Mouse (Mus musculus): ENCODE data around the gene Sema5b. TPM values are rescaled to one million over a fixed set of nuclear protein-coding genes. Genes with fewer than 3 reads are reported as not detected.

Gene Sema5b
- total RNA-seq, 1 experiment, result 6.4 TPM

- no peak overlapping the region for H3K4me3 ChIP-seq (ENCODE audit: insufficient read depth in 1 of 2, low read depth in 1 of 2, low read length in 2 of 2, poor library complexity in 1 of 2, severe bottlenecking in 1 of 2)
- in situ Hi-C loops (cut with MboI; ENCODE audit: low sequenced_read_pairs in 2 of 2, unreplicated experiment in 2 of 2), result no loop called here
- no peak overlapping the region for H3K27ac ChIP-seq (ENCODE audit: insufficient read depth, low read depth, low read length, poor library complexity, severe bottlenecking)
- DNase-seq (ENCODE audit: low read depth, low spot score), result no peak
- H3K9ac ChIP-seq (ENCODE audit: insufficient read depth, low read depth, low read length, poor library complexity, severe bottlenecking), result no peak overlapping the region
- peaks cover 15 to 27% of the 10 kb centered on the region in 2 experiments for H3K4me1 ChIP-seq (ENCODE audit: control insufficient read depth in 2 of 2, insufficient read depth in 2 of 2, low read length in 2 of 2, poor library complexity in 1 of 2)
- no peaks in the 10 kb centered on the region for H3K9me3 ChIP-seq (ENCODE audit: control insufficient read depth, insufficient read depth, low read depth, low read length)
- TF ChIP-seq MAFK (IDR thresholded peaks at IDR 0.05; ENCODE audit: insufficient read depth, low read depth, low read length), result no peak
- TF ChIP-seq CHD2 (IDR thresholded peaks at IDR 0.05; ENCODE audit: low read depth, low read length), result no peak
- no peak for TF ChIP-seq HCFC1 (IDR thresholded peaks at IDR 0.05; ENCODE audit: borderline replicate concordance, insufficient read depth, low read length)
- no peak for TF ChIP-seq ZC3H11A (IDR thresholded peaks at IDR 0.05; ENCODE audit: borderline replicate concordance, low read depth, low read length)
- TF ChIP-seq ZNF384 (IDR thresholded peaks at IDR 0.05; ENCODE audit: low read depth, low read length), result no peak
- no peaks in the 10 kb centered on the region for H3K36me3 ChIP-seq (ENCODE audit: control insufficient read depth, insufficient read depth, low read length, poor library complexity, severe bottlenecking)
Observed at GRCm38 (mm10) chr16:35597991-35598390, 57.0 kb downstream of the Sema5b start.

GRCm38 (mm10) chr16:35598802-35599201 lies 57.9 kb downstream of the Sema5b start:
- TF ChIP-seq MAFK (IDR thresholded peaks at IDR 0.05; ENCODE audit: insufficient read depth, low read depth, low read length) (no peak), CHD2 (IDR thresholded peaks at IDR 0.05; ENCODE audit: low read depth, low read length) (no peak), ZC3H11A (IDR thresholded peaks at IDR 0.05; ENCODE audit: borderline replicate concordance, low read depth, low read length) (no peak), ZNF384 (IDR thresholded peaks at IDR 0.05; ENCODE audit: low read depth, low read length) (no peak), HCFC1 (IDR thresholded peaks at IDR 0.05; ENCODE audit: borderline replicate concordance, insufficient read depth, low read length) (no peak)
- Histone ChIP-seq H3K9ac (ENCODE audit: insufficient read depth, low read depth, low read length, poor library complexity, severe bottlenecking) (no peak overlapping the region), H3K36me3 (ENCODE audit: control insufficient read depth, insufficient read depth, low read length, poor library complexity, severe bottlenecking) (no peaks in the 10 kb centered on the region), H3K4me3 (ENCODE audit: insufficient read depth in 1 of 2, low read depth in 1 of 2, low read length in 2 of 2, poor library complexity in 1 of 2, severe bottlenecking in 1 of 2) (no peak overlapping the region), H3K4me1 (ENCODE audit: control insufficient read depth in 2 of 2, insufficient read depth in 2 of 2, low read length in 2 of 2, poor library complexity in 1 of 2) (peaks cover 17 to 29% of the 10 kb centered on the region in 2 experiments), H3K9me3 (ENCODE audit: control insufficient read depth, insufficient read depth, low read depth, low read length) (no peaks in the 10 kb centered on the region), H3K27ac (ENCODE audit: insufficient read depth, low read depth, low read length, poor library complexity, severe bottlenecking) (no peak overlapping the region)
- in situ Hi-C loops (cut with MboI; ENCODE audit: low sequenced_read_pairs in 2 of 2, unreplicated experiment in 2 of 2), result no loop called here
- DNase-seq (ENCODE audit: low read depth, low spot score), result no peak

- in situ Hi-C loops (cut with MboI; ENCODE audit: low sequenced_read_pairs in 2 of 2, unreplicated experiment in 2 of 2), result no loop called here
Observed at GRCm38 (mm10) chr16:35600282-35600681, 59.3 kb downstream of the Sema5b start.

GRCm38 (mm10) chr16:35601426-35601825 lies 60.5 kb downstream of the Sema5b start:
- Histone ChIP-seq H3K9me3 (ENCODE audit: control insufficient read depth, insufficient read depth, low read depth, low read length) (no peaks in the 10 kb centered on the region), H3K9ac (ENCODE audit: insufficient read depth, low read depth, low read length, poor library complexity, severe bottlenecking) (no peak overlapping the region), H3K4me3 (ENCODE audit: insufficient read depth in 1 of 2, low read depth in 1 of 2, low read length in 2 of 2, poor library complexity in 1 of 2, severe bottlenecking in 1 of 2) (no peak overlapping the region), H3K36me3 (ENCODE audit: control insufficient read depth, insufficient read depth, low read length, poor library complexity, severe bottlenecking) (no peaks in the 10 kb centered on the region), H3K27ac (ENCODE audit: insufficient read depth, low read depth, low read length, poor library complexity, severe bottlenecking) (no peak overlapping the region), H3K4me1 (ENCODE audit: control insufficient read depth in 2 of 2, insufficient read depth in 2 of 2, low read length in 2 of 2, poor library complexity in 1 of 2) (peaks cover 21 to 29% of the 10 kb centered on the region in 2 experiments)
- no peak for DNase-seq (ENCODE audit: low read depth, low spot score)
- TF ChIP-seq MAFK (IDR thresholded peaks at IDR 0.05; ENCODE audit: insufficient read depth, low read depth, low read length) (no peak), ZC3H11A (IDR thresholded peaks at IDR 0.05; ENCODE audit: borderline replicate concordance, low read depth, low read length) (no peak), ZNF384 (IDR thresholded peaks at IDR 0.05; ENCODE audit: low read depth, low read length) (no peak), CHD2 (IDR thresholded peaks at IDR 0.05; ENCODE audit: low read depth, low read length) (no peak), HCFC1 (IDR thresholded peaks at IDR 0.05; ENCODE audit: borderline replicate concordance, insufficient read depth, low read length) (no peak)
- in situ Hi-C loops (cut with MboI; ENCODE audit: low sequenced_read_pairs in 2 of 2, unreplicated experiment in 2 of 2), result no loop called here

More at GRCm38 (mm10) chr16:35600282-35600681, 59.3 kb downstream of the Sema5b start:
- Histone ChIP-seq H3K4me1 (ENCODE audit: control insufficient read depth in 2 of 2, insufficient read depth in 2 of 2, low read length in 2 of 2, poor library complexity in 1 of 2) (peaks cover 20 to 30% of the 10 kb centered on the region in 2 experiments), H3K4me3 (ENCODE audit: insufficient read depth in 1 of 2, low read depth in 1 of 2, low read length in 2 of 2, poor library complexity in 1 of 2, severe bottlenecking in 1 of 2) (no peak overlapping the region), H3K9me3 (ENCODE audit: control insufficient read depth, insufficient read depth, low read depth, low read length) (no peaks in the 10 kb centered on the region), H3K27ac (ENCODE audit: insufficient read depth, low read depth, low read length, poor library complexity, severe bottlenecking) (no peak overlapping the region), H3K36me3 (ENCODE audit: control insufficient read depth, insufficient read depth, low read length, poor library complexity, severe bottlenecking) (no peaks in the 10 kb centered on the region), H3K9ac (ENCODE audit: insufficient read depth, low read depth, low read length, poor library complexity, severe bottlenecking) (no peak overlapping the region)
- no peak for TF ChIP-seq MAFK (IDR thresholded peaks at IDR 0.05; ENCODE audit: insufficient read depth, low read depth, low read length)
- no peak for TF ChIP-seq ZC3H11A (IDR thresholded peaks at IDR 0.05; ENCODE audit: borderline replicate concordance, low read depth, low read length)
- no peak for TF ChIP-seq ZNF384 (IDR thresholded peaks at IDR 0.05; ENCODE audit: low read depth, low read length)
- TF ChIP-seq CHD2 (IDR thresholded peaks at IDR 0.05; ENCODE audit: low read depth, low read length), result no peak
- no peak for TF ChIP-seq HCFC1 (IDR thresholded peaks at IDR 0.05; ENCODE audit: borderline replicate concordance, insufficient read depth, low read length)
- no peak for DNase-seq (ENCODE audit: low read depth, low spot score)

DNA sequence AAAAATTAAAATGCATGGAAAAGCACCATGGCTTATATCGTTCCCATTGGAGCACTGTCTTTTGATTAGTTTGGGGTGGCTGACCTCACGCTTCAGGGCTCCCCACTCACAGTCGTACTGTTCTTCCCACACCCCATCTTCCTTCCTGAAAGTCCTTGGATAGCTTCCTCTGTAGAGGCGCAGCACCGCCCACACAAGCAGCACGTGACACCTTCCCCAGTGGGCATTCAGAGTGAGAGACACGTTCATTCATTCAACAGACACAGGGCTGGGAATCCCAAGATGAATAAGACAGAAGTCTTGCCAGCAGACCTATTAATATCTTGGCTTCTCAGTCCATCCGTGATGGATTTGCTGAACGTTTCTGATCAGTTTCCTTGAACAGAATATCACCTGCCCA lies 61.6 kb downstream of the Sema5b start:
- no peak overlapping the region for H3K9ac ChIP-seq (ENCODE audit: insufficient read depth, low read depth, low read length, poor library complexity, severe bottlenecking)
- no peaks in the 10 kb centered on the region for H3K36me3 ChIP-seq (ENCODE audit: control insufficient read depth, insufficient read depth, low read length, poor library complexity, severe bottlenecking)
- no peak overlapping the region for H3K4me3 ChIP-seq (ENCODE audit: insufficient read depth in 1 of 2, low read depth in 1 of 2, low read length in 2 of 2, poor library complexity in 1 of 2, severe bottlenecking in 1 of 2)
- in situ Hi-C loops (cut with MboI; ENCODE audit: low sequenced_read_pairs in 2 of 2, unreplicated experiment in 2 of 2), result no loop called here
- H3K4me1 ChIP-seq (ENCODE audit: control insufficient read depth in 2 of 2, insufficient read depth in 2 of 2, low read length in 2 of 2, poor library complexity in 1 of 2), result peaks cover 21 to 22% of the 10 kb centered on the region in 2 experiments
- no peaks in the 10 kb centered on the region for H3K9me3 ChIP-seq (ENCODE audit: control insufficient read depth, insufficient read depth, low read depth, low read length)
- DNase-seq (ENCODE audit: low read depth, low spot score), result no peak
- TF ChIP-seq ZC3H11A (IDR thresholded peaks at IDR 0.05; ENCODE audit: borderline replicate concordance, low read depth, low read length), result no peak
- H3K27ac ChIP-seq (ENCODE audit: insufficient read depth, low read depth, low read length, poor library complexity, severe bottlenecking), result no peak overlapping the region

All from ES-E14 (cell line).